Mouse (Mus musculus) R1 (cell line): ENCODE results near the gene Frmpd4.

Experiments
- DNase-seq: peaks from one replicate; pipeline ENCODE4 v3.0.0-alpha.2; 2018; ENCODE audit warnings: low read depth, low spot score

Gene Frmpd4

DNA sequence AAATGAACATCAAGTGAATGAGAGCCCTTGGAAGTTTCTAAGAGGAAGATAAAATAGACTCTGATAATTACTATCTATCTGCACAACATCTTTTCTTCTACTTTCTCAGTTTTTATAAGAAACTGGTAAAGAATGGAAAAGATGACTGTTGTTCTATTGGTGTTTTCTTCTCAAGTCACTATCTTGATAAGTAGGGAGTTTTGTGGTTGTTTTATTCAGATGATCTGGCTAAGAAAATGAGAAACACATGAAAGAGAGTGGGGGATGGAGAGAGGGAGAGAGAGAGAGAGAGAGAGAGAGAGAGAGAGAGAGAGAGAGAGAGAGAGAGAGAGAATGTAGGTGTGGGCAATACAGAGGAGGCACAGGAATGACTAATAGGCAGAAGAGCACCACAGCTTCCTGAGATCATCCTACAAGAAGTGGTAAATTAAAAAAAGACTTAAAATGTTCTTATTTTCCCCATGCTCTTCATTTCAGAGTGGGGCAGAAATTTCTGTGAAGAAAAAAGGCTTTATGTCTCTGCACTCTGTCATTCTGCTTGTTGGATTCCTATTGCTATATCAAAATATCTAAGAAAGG is 979.3 kb downstream of the Frmpd4 start:
- no peak for DNase-seq

DNA sequence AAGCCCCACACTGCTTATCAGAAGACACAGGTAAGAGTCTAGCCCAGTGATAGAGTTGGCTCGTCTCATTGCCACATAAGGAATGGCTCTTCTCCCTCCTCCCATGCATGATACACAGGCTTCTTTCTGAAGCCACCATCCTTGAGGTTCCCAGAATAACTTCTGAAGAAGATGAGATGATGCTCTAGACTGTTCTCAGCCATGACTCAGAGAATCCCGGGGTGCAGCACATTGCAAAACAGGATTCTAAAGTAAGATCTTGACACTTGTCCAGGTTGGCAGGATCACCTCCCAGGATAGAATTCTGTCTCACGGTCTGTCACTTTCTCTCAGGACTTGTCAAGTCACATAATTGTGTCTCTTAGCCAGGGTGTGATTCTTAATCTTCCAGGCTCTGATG is 1024.2 kb downstream of the Frmpd4 start:
- no peak for DNase-seq

DNA sequence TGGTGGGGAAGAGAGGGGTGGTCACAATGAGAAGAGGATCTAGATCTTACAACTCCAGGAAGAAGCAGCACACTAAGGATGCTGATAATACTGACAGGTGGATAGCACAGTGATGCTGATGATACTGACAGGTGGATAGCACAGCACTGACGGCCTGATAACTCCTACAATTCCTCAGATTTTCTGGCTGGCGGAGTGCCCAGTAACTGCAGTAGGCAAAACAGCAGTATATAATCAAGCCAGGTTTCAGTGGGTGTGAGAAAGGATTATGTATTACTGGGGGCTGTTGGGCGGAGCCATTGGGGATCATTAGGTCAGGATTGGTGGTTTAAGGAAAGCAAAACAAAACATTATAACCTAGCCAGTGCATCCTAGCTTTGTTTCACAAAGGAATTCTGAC is 1053.9 kb downstream of the Frmpd4 start:
- no peak for DNase-seq

DNA sequence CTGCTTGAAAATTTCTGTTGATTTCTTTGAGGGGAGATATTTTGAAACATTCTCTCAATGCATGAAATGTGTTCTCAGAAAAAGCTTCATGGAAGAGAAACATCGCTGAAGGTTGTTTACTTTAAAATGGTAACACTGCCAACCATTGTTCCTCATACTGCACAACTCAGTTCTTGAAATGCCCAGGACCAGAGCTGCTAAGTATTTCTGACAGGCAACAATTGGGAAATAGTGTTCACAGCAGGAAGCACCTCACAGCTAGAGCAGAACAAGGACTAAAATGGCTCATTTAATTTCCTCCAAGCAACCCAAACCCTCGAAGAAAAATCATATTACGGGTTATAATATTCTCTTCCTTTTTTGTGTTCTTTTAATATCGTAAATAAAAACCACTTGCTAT is 1054.5 kb downstream of the Frmpd4 start:
- no peak for DNase-seq

DNA sequence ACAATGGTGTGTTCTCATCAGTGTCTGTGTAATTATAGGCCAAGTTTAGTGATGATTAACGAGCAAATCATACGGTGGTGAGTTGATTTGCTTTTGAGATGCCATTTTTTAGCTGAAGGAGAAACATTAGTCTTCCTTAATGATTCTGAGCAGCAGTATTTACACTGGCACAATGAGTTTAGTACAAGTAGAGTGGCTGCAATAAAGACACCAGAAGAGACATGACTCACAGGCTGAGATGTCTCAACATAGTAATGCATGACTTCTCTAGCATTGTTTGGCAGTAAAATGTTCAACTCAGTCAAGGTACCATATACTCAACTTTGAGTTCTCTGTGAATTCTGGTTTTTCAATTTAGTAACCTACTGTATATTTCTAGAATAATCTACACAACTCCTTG is 1058.6 kb downstream of the Frmpd4 start:
- no peak for DNase-seq

DNA sequence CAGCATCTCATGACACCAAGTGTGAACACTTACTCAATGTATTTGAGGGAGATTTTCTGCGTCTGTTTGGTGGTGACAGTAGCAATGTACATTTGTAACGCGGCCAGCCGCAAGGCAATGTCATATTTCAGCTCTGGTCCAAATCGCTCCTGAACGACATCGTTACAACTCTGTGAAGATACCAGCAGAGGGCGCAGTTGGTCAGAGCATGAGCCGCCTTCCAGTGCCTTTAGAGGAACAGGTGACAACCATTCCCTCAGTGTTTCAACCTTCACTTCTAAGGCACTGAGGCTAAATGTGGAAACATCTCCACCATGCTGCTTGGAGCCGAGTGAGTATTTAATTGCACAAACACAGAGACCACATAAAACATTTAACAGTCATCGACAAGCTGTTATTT is 1079.3 kb downstream of the Frmpd4 start:
- peak; percentile 46 for DNase-seq

DNA sequence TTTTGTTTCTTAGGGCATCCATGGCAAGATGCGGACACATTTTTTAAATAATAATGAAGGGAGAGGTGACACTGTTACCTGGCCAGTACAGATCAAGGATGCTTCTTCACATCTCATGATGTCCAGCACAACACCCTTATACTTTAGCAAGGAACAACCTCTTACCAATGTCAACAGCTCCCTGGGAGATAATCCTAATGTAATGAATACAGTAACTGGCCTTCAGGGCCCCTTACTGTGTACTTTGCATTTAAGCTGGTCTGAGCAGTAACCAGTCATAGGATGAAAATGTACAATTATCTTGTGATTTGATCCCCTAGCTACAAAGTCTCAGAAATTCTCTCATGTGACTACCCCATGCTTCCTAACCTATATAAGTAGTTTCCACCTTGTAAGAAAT is 1084.8 kb downstream of the Frmpd4 start:
- DNase-seq, result no peak

DNA sequence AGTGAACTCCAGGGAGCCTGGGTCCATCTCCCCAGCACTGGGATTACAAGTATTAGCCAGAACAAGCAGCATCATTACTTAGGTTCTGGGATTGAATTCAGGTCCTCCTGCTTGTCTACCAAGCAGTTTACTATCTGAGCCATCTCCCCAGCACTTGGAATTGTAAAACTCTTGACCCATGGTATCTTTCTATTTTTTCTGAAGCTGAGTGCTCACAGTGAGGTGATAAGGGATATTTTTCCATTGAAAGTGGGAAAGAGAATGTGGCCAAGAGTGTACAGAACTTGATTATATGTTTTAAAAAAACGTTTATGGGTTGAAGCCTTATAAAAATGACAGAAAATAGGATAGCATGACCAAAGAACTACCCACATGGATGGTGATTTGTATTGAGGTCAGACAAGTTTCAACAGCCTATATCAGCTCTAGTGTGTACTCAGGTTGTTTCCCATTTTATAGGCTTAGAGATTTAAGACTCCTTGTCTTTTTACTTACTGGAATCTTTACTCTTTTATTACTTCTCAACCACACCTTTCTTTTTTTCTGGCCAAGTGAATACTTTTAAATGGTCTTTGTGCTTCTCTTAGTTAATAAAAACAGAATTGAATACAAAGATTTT is 1085.3 kb downstream of the Frmpd4 start:
- DNase-seq, result no peak

DNA sequence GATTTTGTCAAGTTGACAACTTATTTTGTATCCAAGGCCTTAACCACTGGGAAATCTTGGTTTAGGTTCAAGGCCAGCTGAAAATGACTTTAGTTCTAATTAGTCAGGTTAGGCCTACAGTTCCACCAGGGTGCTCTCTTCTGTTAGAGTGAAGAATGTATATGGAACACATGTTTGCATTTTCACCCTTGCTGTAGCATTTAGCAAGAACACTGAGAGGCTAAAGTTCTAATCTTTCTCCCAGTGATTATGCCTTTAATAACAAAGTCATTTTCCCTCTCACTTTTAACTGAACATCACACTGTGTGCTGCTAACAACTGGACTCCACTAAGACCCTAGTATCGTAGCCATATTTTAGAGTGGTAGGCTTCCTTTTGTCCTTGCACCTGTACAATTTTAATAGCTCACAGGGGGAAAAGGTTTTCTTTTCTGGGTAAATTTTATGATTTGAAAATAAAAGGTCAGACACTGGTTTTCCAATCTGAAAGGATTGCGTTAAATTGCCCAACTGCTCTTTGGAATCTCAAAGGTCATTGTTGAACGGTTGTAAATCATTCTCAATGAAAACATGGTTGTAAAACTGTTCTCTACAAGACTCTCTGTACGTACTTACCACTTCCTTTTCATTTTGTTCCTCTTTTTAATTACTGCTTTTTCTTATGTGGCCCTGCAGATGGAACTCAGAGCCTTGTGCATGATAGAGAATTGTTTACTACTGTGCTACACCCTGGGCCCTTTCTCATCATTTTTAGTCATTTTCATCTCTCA is 1093.4 kb downstream of the Frmpd4 start:
- DNase-seq, result no peak

DNA sequence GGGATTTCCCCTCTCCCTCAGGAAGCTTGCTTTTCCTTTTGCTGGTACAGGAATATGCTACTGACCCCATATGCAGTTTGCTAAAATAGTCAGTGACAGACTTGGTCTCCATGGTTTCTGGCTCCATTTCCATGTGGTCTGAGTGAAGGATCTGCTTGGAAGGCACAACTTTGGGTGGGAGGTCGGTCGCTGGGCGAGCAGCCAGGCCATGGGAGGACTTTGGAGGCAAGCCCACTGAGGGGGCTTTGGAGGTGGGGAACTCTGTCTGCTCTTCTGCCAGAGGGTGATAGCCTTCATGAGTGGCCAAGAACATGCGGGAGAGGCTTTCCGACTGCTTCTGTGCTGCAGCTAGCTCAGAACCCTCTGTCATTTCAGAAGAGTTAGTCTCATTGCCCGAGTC is 1099.4 kb downstream of the Frmpd4 start:
- DNase-seq, result no peak

DNA sequence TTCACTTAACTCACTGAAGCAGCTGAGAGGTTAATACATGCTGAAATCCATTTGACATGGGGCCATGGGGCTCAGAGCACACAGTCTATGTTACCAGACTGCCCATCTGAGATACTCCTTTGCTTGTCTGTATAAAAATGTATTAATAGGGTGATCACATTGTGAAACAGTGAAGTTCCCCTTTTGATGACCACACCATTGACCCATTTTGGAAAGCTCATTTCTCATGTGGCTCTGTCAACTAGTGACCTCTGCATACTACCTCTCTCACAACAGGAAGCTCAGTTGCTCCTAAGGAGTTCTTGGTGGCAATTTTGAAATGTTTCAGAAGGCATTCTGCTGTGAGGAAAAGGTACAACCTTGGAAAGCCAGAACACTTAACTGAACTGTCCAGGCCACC is 1142.1 kb downstream of the Frmpd4 start:
- DNase-seq, result no peak

DNA sequence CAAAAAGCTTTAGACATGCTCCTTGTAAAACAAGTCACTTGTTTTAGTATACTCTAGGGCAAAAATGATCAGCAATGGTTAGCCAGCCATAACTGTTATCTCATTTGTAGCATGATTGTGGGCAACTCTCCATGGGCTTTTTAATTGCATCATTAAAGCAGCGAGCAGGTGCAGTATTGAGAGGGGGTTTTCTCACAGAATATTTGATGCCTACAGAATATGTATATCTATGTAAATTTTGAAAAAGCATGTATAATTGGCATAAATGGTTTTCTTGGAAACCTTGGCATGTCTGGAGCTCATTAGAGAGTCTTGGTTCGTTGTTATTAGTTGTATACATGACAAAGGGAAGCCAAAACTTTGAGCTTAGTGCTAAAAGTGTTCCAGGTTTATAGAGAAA is 1143.1 kb downstream of the Frmpd4 start:
- DNase-seq, result no peak
